Mouse (Mus musculus) mature B cell (primary cell): ENCODE results near the gene Gas1.

ENCODE experiments used
- in situ Hi-C: fragments of 300-500 bp; cut with MboI; formaldehyde crosslinking; loops from 2 replicates; pipeline ENCODE4 v1.14.3; 2019

Gas1 gene

DNA sequence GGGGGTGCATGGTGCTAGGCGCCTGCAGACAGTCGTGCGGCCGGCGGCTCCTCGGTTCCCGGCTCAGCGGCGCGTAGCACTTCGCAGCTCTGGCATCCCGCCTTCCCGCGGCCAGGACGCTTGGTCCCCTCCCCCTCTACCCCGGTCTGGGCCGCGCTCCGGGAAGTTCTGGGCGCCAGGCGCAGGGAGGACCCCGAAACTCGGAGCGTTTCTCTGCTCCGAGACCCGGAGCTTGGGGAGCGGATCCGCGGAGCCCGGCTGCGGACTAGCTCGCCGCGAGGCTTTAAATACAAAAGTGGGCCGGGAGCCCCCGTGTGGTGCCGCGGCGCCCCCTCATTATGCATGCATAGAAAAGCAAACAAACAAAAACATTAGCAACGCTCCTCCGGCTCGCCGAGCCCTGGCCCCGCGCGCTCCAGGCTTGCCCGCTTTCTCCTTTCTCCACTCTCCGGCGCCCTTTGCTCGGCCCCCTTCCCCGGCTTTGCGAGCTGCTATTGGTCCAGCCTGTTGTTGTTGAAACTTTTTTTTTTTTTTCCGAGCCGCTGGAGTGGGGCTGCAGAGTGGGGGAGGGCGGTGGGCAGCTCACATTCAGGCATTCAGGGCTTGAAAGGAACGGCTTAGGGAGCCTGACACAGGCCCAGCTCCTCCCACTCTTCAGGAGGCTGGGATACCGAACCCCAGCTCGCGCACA is at the start of gene Gas1:
Gene Gas1 (minus strand): TSS at position 260 of the 691 bp plus-strand sequence.
- in situ Hi-C loops, result no loop called here

DNA sequence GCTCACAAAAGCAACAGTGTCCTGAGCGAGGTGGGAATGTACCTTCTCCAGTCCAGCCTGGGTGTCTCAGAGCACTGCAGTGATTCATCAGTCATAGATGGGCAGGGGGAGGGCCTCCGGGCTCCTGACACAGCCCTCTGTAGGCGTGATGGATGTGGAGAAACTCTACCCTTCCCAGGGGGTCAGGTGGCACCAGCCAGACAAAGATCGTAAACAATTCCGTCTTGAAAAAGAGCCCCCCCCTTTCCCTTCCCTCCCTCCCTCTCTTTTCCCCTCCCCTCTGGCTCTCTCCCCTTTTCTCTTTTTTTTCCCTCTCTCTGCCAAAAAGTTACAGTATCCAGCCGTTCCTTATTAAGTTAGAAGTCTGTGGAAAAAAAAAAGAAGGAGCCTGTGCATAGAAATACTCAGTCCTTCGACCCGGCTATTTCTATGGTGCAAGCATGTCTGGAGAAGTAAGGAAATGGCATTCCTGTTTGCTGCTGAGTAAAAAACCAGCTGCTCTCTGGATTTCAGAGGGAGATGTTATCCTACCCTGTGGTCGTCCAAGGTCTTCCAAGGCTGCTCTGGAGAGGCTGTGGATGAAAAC is 49.2 kb upstream of the Gas1 start:
- in situ Hi-C loops, result no loop called here

DNA sequence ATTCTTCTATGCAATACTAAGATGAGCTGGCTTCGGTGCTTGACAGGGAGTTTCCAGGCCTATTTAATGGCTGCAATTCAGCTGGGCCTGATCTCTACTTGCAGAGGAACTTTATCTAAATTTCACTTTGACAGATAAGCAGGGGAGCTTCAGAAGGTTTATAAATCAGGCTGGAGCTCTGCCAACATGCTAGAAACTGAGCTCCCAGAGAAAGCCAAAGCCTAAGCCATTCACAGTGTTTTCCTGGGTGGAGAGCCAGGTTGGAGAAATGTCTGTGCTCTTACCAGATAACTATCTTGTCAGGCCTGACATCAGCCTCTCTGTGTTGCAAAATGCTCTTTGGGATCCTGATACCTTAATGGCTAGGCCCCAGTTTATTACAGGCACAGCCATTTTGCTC is 48.6 kb upstream of the Gas1 start:
- in situ Hi-C loops, result no loop called here

DNA sequence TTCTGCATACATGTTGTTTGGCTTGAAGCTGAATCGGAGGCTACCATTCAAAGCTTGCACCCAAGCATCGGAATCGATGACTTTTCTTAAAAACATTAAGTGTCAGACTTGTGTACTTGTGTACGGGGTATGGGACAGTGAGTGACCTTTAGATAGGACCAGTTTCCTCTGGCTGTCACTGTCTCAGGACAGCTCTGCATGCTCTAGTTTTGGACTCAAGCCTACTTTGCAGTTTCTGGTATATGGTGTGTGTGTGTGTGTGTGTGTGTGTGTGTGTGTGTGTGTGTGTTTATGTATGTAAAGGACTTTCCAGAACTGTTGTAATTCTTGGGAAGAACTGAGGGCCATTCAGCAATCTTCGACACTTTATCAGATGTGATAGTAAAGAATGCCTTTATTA is 48.1 kb upstream of the Gas1 start:
- in situ Hi-C loops, result no loop called here

GRCm38 (mm10) chr13:60223797-60224196 is 46.6 kb upstream of the Gas1 start:
- in situ Hi-C loops, result no loop called here

DNA sequence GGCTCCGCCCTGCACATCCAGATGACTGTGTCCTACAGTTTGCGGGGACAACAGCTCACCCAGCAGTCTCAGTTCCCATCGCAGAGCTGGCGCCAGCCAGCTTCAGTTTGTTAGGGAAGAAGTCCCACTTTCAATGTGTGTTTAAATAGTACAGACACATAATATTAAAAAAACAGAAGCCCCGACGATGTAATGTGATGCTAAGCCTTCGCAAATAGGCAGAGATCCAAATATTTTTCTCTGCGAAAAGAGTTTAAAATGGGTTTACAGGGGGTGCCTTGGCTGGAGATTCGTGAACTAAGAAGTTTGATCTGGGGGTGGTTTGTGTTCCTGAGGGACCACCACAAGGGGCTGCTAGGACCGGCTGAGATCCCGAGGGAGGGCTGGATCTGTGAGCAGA is 45.2 kb upstream of the Gas1 start:
- in situ Hi-C loops, result no loop called here

GRCm38 (mm10) chr13:60213896-60214295 is 36.7 kb upstream of the Gas1 start:
- in situ Hi-C loops, result no loop called here

DNA sequence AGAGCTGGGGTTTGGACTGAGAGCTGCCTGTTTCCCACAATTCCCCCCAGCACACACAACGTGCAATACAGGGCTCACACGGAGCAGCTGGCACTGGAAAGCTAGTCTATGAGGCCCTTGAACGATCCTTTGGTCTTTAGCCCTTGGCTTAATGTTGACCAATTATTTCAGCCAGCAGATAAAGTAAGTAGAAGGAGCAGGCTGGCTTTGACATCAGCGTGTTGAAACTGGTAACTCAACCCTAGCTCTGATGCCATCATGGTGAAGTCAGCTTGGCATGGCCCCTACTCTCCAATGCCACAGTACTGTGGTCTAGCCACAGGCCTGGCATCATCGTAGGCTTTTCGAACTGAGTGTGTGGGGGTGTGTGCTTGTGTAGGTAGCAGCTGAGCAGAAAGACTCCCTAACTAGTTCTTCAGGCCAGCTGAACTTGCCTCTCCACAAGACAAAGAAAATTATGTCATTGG is 30.0 kb upstream of the Gas1 start:
- in situ Hi-C loops, result no loop called here

GRCm38 (mm10) chr13:60204746-60205145 is 27.6 kb upstream of the Gas1 start:
- in situ Hi-C loops, result no loop called here

DNA sequence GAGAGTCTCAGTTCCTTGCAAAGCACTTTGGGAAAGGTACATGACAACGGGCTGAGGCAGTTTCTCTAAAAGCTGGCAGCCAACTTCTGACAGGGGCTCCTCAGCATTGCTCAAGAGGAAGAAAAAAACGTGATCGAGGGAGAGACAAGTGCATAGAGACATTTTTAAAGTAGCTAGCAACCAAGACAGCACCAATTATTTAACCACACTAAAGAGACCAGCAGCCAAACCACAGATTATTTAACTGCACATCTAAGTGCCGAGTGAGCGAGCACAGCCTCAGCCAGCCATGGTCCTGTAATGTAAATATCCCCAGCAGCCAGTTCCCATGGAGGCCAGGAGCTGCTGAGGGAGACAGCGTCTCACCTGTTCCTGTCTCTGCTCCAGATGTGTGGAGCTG is 16.1 kb upstream of the Gas1 start:
- in situ Hi-C loops, result no loop called here

- in situ Hi-C loops, result no loop called here
Measured at GRCm38 (mm10) chr13:60189923-60190322, 12.8 kb upstream of the Gas1 start.

DNA sequence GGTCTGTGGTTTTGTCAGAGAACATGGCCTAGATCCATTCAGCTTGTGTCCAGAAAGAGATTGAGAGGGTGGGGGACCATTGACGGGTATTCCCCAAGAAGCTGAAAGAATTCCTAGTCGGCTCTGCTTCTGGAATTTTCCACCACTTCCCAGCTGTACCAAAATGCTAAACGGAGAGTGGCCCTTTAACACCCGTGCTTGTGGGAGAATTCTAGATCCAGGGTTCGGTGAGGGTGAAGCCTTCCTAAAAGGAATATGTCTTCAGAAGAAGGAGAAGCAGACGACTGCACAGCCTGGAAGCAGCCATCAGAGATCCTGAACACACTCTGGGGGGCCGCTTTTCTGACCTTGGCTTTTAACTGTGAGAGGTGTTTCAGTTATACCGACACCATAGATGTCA is 11.8 kb upstream of the Gas1 start:
- in situ Hi-C loops, result no loop called here

- in situ Hi-C loops, result no loop called here
Measured at GRCm38 (mm10) chr13:60187276-60187675, 10.1 kb upstream of the Gas1 start.

GRCm38 (mm10) chr13:60182346-60182745 is 5.2 kb upstream of the Gas1 start:
- in situ Hi-C loops, result no loop called here

GRCm38 (mm10) chr13:60179641-60180040 is 2.5 kb upstream of the Gas1 start:
- in situ Hi-C loops, result no loop called here

- in situ Hi-C loops, result no loop called here
Measured at GRCm38 (mm10) chr13:60178416-60178815, 1.3 kb upstream of the Gas1 start.

DNA sequence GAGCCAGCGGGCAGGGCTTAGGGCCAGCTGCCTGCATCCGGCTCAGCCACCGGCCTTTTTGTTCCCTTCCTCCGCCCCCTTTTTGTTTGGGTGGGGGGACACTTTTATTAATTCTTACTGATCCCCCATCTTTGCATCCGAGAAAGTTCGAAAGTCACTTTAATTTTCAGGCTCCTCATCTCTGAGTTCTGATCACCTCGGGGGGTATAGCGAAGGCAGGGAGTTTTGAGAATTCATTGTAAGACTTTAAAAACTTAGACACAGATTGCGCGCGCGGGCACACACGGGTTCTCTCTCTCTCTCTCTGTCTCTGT is 589 bp upstream of the Gas1 start:
- in situ Hi-C loops, result no loop called here

DNA sequence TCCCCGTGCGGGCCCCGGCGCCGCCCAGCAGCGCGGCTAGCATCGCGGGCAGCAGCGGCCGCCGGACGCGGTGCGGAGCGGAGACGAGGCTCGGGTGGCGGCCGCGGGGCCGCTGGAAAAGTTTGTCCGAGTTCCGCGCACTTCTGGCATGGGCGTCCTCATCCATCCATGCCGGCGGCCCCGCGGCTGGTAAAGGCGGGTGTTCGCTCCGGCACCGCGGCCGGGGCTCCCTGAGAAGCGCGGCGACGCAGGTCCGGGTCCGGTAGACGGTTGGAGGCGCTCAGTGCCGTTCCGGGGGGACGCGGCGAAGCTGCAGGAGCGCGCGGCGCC is 424 bp downstream of the Gas1 start:
- in situ Hi-C loops, result no loop called here

GRCm38 (mm10) chr13:60176136-60176775 is 909 bp downstream of the Gas1 start:
- in situ Hi-C loops, result no loop called here

DNA sequence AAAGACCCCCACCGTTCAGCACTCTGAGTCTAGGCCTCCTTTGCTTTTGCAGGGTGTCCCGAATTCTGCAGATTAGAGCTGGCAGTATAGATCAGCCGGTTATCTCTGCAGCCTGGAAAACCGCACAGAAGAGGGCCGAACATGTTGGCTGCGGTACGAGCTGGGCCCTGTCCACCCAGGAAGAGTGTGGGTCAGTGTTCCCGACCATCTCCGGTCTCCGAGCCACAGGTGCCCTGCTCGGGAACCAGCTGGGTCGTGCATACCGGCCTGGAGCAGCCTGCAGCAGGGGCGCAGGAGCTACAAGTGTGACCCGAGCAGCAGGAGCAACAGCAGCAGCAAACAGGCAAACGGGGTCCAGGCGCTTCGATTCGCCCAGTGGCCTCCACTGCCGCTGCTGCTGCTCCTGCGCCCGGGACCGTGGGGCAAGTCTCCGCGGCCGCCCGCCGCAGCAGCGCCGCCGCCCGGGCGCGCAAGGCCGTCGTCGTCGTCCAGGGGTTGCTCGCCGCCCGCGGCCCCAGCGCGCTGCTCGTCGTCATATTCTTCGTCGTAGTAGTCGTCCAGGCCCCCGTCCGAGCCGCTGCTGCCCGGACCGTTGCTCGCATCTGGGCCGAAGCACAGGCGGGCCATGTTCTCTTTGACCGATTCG is 1.6 kb downstream of the Gas1 start:
- in situ Hi-C loops, result no loop called here

GRCm38 (mm10) chr13:60174953-60175352 is 2.2 kb downstream of the Gas1 start:
- in situ Hi-C loops, result no loop called here

GRCm38 (mm10) chr13:60173591-60174524 is 3.3 kb downstream of the Gas1 start:
- in situ Hi-C loops, result no loop called here
